Mouse (Mus musculus): ENCODE results near the gene Zfp644. TPM values are rescaled to one million over a fixed set of nuclear protein-coding genes. Genes with fewer than 3 reads are reported as not detected.

The Zfp644 gene
- polyA plus RNA-seq, 1 experiment = 32.0 TPM

GRCm38 (mm10) chr5:106676784-106677183, 20.3 kb downstream of the Zfp644 start:
- H3K36me3 ChIP-seq (ENCODE audit: control insufficient read depth, insufficient read depth, low read length) = no peaks in the 10 kb centered on the region
- TF ChIP-seq POLR2A (IDR thresholded peaks at IDR 0.05; ENCODE audit: control insufficient read depth, extremely low read depth, insufficient read depth, low read length, poor library complexity) (no peak), CTCF (IDR thresholded peaks at IDR 0.05; ENCODE audit: borderline replicate concordance, control insufficient read depth, extremely low read depth, insufficient read depth, low read length, poor library complexity) (no peak)
- peaks cover 8% of the 10 kb centered on the region for H3K4me1 ChIP-seq (replicated peaks; ENCODE audit: control insufficient read depth, insufficient read depth, low read length)
- 6% methylated on average over 9 of the region's 9 CpGs for WGBS
- DNase-seq = peak; percentile 74
- H3K27me3 ChIP-seq (ENCODE audit: control insufficient read depth, insufficient read depth, low read length) = no peaks in the 10 kb centered on the region
- H3K27ac ChIP-seq (ENCODE audit: control insufficient read depth, insufficient read depth, low read length) = peak overlapping the region; percentile 84
- H3K4me3 ChIP-seq (ENCODE audit: control insufficient read depth, insufficient read depth, low read length) = no peak overlapping the region

DNA sequence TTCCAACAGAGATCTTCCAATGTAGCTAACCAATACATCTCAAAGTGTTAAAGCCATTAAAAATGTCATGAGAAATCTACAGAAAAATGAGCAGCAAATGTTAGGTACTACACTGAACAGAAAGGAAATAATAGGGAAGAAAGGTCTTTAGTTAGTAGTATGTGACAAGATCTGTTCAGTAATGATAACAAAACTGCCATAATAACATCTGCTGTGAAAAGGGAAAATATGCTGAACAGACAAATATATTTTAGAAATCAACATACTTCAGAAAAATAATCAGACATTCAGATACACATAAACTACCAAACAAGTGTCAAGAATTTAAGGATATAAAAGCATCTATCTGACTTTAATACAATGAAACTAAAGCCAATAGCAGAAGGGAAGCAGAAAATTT, 24.5 kb downstream of the Zfp644 start:
- H3K27ac ChIP-seq (ENCODE audit: control insufficient read depth, insufficient read depth, low read length) = no peak overlapping the region
- 0 out of 2 replicates have a peak, but pooled peaks cover 3% of the 10 kb centered on the region for H3K36me3 ChIP-seq (ENCODE audit: control insufficient read depth, insufficient read depth, low read length)
- H3K4me1 ChIP-seq (replicated peaks; ENCODE audit: control insufficient read depth, insufficient read depth, low read length) = peaks cover 5% of the 10 kb centered on the region

DNA sequence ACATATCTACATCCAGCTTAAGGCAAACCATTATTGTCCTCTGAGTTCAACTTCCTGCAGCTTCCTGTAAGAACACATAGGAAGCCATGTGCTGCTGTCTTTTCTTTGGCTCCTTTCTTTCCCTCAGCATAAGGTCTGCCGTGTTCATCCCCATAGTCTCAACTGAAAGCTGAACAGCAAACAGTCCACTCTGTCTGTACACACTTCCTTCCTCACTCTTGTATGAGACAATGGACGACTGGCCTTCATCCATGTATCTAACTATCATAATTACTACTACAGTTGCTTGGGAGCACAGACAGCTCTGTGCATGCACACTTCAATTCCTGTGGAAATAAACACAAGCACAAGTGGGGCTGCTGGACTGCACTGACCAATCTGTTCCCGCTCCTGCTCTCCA, 25.2 kb downstream of the Zfp644 start:
- 66% methylated on average over 3 of the region's 3 CpGs for WGBS
- Histone ChIP-seq H3K36me3 (ENCODE audit: control insufficient read depth, insufficient read depth, low read length) (0 out of 2 replicates have a peak, but pooled peaks cover 6% of the 10 kb centered on the region), H3K27me3 (ENCODE audit: control insufficient read depth, insufficient read depth, low read length) (no peaks in the 10 kb centered on the region), H3K27ac (ENCODE audit: control insufficient read depth, insufficient read depth, low read length) (no peak overlapping the region), H3K4me3 (ENCODE audit: control insufficient read depth, insufficient read depth, low read length) (no peak overlapping the region), H3K4me1 (replicated peaks; ENCODE audit: control insufficient read depth, insufficient read depth, low read length) (peaks cover 5% of the 10 kb centered on the region)
- DNase-seq = no peak
- TF ChIP-seq CTCF (IDR thresholded peaks at IDR 0.05; ENCODE audit: borderline replicate concordance, control insufficient read depth, extremely low read depth, insufficient read depth, low read length, poor library complexity) (no peak), POLR2A (IDR thresholded peaks at IDR 0.05; ENCODE audit: control insufficient read depth, extremely low read depth, insufficient read depth, low read length, poor library complexity) (no peak)

More for the DNA sequence above, 24.5 kb downstream of the Zfp644 start:
- Histone ChIP-seq H3K27me3 (ENCODE audit: control insufficient read depth, insufficient read depth, low read length) (no peaks in the 10 kb centered on the region), H3K4me3 (ENCODE audit: control insufficient read depth, insufficient read depth, low read length) (no peak overlapping the region)
- DNase-seq = no peak
- TF ChIP-seq CTCF (IDR thresholded peaks at IDR 0.05; ENCODE audit: borderline replicate concordance, control insufficient read depth, extremely low read depth, insufficient read depth, low read length, poor library complexity) (no peak), POLR2A (IDR thresholded peaks at IDR 0.05; ENCODE audit: control insufficient read depth, extremely low read depth, insufficient read depth, low read length, poor library complexity) (no peak)

- no peak for DNase-seq
- no peak overlapping the region for H3K4me3 ChIP-seq (ENCODE audit: control insufficient read depth, insufficient read depth, low read length)
- no peaks in the 10 kb centered on the region for H3K27me3 ChIP-seq (ENCODE audit: control insufficient read depth, insufficient read depth, low read length)
- TF ChIP-seq CTCF (IDR thresholded peaks at IDR 0.05; ENCODE audit: borderline replicate concordance, control insufficient read depth, extremely low read depth, insufficient read depth, low read length, poor library complexity) (no peak), POLR2A (IDR thresholded peaks at IDR 0.05; ENCODE audit: control insufficient read depth, extremely low read depth, insufficient read depth, low read length, poor library complexity) (no peak)
- no peak overlapping the region for H3K27ac ChIP-seq (ENCODE audit: control insufficient read depth, insufficient read depth, low read length)
- H3K4me1 ChIP-seq (replicated peaks; ENCODE audit: control insufficient read depth, insufficient read depth, low read length) = 0 out of 2 replicates have a peak, but pooled peaks cover 2% of the 10 kb centered on the region
- 94% methylated on average over 4 of the region's 4 CpGs for WGBS
- H3K36me3 ChIP-seq (ENCODE audit: control insufficient read depth, insufficient read depth, low read length) = peaks cover 15% of the 10 kb centered on the region
Observed at GRCm38 (mm10) chr5:106664910-106665309, 32.2 kb downstream of the Zfp644 start.

DNA sequence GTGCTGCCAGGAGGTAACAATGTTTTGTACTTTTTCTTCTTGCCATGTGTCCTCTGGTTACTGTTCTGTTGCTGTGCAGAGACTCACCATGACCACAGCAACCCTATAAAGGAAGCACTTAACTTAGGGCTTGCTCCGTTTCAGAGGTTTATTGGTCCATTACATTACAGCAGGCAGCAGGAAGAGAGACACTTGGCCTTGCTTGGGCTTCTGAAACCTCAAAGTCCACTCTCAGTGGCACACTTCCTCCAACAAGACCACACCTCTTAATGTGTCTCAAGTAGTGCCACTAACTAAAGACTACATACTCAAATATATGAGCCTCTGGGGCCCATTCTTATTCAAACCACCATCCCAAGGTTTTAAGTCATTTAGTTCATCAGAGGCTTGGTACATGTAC, 36.2 kb downstream of the Zfp644 start:
- WGBS = 39% methylated on average over 1 of the region's 1 CpGs

DNA sequence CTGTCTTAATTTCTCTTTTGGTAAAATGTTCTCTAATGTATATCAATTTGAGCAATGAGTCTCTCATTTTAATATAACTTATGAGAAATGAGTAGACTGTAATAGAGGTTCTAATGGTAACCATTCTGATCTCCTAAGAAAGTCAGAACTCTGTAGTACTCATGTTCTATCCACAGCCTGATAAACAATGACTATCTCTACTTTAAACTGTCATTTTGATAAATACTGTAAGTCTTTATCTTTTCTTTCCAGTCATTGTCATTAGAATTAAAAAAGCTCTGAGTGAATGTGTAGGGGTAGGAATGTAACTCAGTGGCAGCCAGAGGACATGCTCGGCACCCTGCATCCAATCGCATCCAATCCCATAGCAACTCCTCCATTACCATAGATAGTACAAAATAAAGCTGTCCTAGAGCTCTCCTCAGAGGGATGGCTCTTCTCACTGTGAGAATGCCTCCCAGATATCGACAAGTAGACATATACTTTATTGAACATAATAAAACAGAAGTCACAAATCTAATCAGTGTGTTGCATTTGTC, 44.2 kb downstream of the Zfp644 start:
- no peak for DNase-seq
- H3K27me3 ChIP-seq (ENCODE audit: control insufficient read depth, insufficient read depth, low read length) = no peaks in the 10 kb centered on the region
- WGBS = 97% methylated on average over 3 of the region's 3 CpGs
- TF ChIP-seq CTCF (IDR thresholded peaks at IDR 0.05; ENCODE audit: borderline replicate concordance, control insufficient read depth, extremely low read depth, insufficient read depth, low read length, poor library complexity) = no peak
- TF ChIP-seq POLR2A (IDR thresholded peaks at IDR 0.05; ENCODE audit: control insufficient read depth, extremely low read depth, insufficient read depth, low read length, poor library complexity) = no peak
- H3K4me3 ChIP-seq (ENCODE audit: control insufficient read depth, insufficient read depth, low read length) = no peak overlapping the region
- no peaks in the 10 kb centered on the region; the same call in 1 of the 2 replicates for H3K4me1 ChIP-seq (replicated peaks; ENCODE audit: control insufficient read depth, insufficient read depth, low read length)
- H3K27ac ChIP-seq (ENCODE audit: control insufficient read depth, insufficient read depth, low read length) = no peak overlapping the region
- no peaks in the 10 kb centered on the region for H3K36me3 ChIP-seq (ENCODE audit: control insufficient read depth, insufficient read depth, low read length)

More for the DNA sequence above, 36.2 kb downstream of the Zfp644 start:
- H3K36me3 ChIP-seq (ENCODE audit: control insufficient read depth, insufficient read depth, low read length) = peaks cover 12% of the 10 kb centered on the region
- no peaks in the 10 kb centered on the region for H3K27me3 ChIP-seq (ENCODE audit: control insufficient read depth, insufficient read depth, low read length)
- 0 out of 2 replicates have a peak, but pooled peaks cover 2% of the 10 kb centered on the region for H3K4me1 ChIP-seq (replicated peaks; ENCODE audit: control insufficient read depth, insufficient read depth, low read length)
- no peak overlapping the region for H3K27ac ChIP-seq (ENCODE audit: control insufficient read depth, insufficient read depth, low read length)
- DNase-seq = no peak
- no peak overlapping the region for H3K4me3 ChIP-seq (ENCODE audit: control insufficient read depth, insufficient read depth, low read length)
- TF ChIP-seq POLR2A (IDR thresholded peaks at IDR 0.05; ENCODE audit: control insufficient read depth, extremely low read depth, insufficient read depth, low read length, poor library complexity) = no peak
- TF ChIP-seq CTCF (IDR thresholded peaks at IDR 0.05; ENCODE audit: borderline replicate concordance, control insufficient read depth, extremely low read depth, insufficient read depth, low read length, poor library complexity) = no peak
